Mouse (Mus musculus) adrenal gland, adult (tissue): ENCODE results near the gene Entr1.

ENCODE experiments used
- DNase-seq, 2 experiments: peaks; one replicate each; pipeline ENCODE4 v3.0.0; 2022 to 2023; ENCODE audit warnings: low spot score in 1 of 2; ENCODE audit not compliant: inconsistent age in 2 of 2

Gene Entr1

DNA sequence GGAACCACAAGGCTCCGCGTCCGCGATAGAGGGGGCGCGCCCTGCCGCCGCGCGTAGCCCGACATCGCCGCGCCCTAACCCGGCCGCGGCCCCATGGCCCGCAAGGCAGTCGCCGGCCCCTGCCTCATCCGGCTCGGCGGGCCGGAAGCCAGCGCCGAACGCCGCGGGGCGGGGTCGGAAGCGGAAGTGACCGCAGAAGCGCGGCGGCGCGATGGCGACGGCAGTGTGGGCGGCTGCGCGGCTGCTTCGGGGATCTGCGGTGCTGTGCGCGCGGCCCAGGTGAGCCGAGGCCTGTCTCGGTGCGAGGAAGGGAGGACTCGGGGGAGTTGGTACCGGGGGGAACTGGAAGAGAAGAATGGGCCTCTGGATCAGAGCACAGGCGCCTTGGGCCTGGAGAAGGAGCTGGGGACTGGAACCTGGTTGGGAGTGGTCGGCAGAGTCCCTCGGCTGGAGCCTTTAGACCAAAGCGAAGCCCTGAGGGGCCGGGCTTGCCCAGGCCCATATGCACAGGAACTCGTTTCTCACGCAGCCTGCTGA lies at the start of gene Entr1, which contains the start of gene Pmpca:
Gene Entr1 (minus strand): TSS at position 163 of the 537 bp plus-strand sequence.
Gene Pmpca (plus strand): TSS at position 186 of the 537 bp plus-strand sequence.
- DNase-seq = peak; percentile 87 to 94

DNA sequence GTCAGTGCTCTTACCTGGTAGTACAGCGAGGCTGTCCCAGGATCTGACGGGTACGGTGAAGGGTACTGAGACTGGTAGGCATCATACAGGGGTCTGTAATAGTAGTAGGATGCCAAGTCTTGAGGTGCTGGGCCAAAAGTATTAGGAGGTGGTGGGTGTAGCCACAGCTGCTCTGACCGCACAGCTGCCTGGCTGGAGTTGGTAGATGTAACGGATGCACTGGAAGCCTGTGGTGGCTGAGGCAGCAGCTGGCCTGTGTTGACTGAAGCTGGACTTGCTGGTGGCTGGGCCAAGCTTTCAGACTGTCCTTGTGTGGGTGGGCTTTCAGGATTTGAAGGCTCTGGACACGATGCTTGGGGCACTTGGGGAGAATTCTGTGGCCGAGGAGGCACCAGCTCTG lies 49.3 kb upstream of the Entr1 start:
- DNase-seq = no peak

DNA sequence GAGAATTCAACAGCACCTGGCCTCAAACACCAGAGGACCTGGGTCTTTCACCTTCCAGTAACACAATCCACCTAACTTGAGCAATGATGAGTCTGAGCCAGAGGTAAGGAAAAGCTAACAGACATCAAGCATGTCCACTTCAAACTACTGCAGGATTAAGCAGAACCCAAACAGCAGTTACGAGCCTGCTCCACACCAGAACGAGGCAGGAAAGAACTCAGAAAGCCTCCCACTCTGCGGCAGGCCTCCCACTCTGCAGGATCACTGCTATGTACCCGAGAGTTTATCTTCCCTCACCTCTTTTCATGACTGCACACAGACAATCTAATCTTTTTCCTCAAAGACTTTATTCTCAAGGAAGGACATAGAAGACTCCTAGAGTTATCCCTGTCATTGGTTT lies 48.1 kb upstream of the Entr1 start:
- DNase-seq = no peak

DNA sequence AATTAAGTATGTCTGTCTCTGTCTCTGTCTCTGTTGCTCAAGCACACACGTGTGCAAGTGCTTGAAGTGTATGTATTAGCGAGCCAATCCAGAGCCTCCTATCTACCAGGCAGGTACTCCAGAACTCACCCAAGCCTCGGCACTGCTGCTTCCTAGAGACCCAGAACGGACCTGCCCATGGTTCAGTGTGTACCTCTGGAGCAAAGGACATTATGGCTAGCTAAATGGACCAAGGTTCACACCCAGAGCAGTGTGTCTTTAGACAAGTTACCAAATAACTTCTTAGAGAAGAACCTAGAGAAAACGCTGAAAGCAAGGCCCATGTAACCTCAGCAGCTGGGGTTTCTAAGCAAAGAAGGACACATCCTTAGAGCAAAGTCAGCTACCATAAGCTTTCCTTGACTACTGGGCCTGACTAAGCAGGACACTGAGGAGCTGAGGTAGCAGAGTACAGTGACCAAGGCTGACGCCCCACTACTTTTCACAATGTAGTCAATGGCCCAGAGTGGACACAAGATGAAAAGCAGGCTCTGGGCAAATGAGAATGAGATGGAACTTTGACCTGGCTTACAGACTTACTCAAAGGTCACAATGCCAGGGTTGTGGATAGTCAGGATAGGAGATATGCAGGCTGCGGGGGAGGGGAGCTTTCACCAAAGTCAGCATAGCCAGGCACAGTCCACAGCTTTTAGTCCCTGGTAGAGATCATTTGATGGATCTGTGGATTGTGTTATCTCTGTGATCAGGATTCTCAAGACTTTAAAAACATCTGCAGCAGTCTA lies 45.9 kb upstream of the Entr1 start:
- no peak for DNase-seq

DNA sequence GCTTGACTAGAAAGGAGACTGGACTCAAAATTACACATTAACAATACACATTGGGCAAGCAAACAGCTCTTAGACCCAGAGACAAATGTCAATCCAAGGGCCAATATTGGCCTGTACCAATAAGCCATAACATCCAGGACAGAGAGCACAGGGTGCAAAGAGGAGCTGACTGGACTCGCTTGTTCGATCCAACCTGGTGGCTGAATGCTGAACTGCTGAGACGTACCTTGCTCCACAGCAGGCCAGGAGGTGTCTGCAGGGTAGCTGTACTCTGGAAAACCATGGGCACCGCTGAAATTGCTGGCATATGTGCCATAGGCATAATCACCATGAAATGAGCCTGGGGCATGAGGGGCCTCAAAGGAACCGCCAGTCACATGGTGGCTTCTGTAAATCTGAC lies 40.7 kb upstream of the Entr1 start:
- DNase-seq = no peak

DNA sequence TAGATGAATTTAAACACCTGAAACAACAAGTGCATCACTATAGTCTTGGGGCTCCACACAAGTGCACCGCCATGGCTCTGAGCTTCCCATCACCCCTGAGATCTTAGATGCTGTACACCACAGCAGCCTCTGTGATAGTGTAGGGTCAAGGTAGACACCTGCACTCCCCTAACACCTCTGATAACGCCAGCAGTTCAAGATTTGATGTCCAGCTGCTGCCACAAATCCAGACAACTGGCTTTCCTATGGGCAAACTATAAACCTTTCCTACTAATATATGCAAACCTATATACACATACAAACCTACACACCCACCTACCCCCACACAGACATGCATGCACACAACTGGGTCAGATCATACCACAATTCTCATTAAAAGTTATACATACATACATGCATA lies 35.4 kb upstream of the Entr1 start:
- no peak for DNase-seq

DNA sequence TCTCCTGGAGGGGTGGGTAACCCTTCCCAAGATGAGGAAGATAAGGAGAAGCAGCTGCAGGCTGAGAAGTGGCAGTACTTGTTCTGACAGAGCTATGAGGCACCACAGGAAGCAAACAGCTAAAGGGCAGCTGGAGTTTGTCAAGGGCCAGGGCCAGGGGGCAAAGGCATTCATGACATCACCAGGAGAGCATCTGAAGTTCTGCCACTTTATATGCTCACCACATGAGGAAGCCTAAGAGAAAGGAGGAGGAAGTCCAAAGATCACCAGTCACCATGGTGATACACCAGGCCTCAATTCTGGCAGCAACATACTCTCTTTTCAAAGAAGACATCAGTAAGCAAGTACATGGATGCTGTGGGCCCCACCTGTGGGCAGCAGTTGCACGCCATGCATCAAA lies 34.0 kb upstream of the Entr1 start:
- no peak for DNase-seq

DNA sequence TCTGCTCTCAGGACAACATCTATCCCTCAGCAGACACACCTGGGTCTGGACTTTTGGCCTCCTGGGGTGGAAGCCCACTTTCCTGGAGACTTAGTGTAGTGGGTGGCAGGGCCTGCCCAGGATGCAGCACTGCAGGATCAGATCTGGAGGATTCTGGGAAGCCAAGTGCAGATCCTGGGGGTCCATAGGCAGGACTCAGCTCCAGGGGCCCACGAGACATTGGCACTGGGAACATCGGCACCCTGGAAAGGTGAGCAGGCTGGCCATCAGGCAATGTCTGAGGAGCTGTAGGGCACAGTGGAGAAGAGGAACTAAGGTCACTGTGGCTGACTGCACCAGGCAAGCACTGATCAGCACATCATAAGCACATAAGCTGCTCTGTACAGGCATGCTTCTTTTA lies 32.9 kb upstream of the Entr1 start:
- no peak for DNase-seq

DNA sequence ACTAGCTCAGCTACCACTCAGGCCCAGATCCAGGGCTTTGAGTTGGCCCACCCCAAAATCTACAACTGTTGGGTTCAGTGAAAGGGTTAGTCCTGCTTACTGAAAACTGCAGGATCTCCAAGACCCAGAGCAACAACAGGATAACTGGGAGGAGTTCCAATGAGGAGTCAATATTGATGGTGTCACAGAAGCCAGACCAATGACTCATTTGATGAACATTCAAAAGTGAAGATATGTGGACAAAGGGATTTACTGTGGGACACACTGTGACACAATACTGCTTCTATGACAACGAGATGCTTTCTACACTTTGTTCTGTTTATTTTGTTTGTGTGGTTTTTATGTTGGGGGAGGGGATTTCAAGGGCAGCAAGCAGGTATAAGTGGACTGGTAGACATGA lies 29.0 kb upstream of the Entr1 start:
- DNase-seq = peak in 1 of 2 experiments; percentile 51

DNA sequence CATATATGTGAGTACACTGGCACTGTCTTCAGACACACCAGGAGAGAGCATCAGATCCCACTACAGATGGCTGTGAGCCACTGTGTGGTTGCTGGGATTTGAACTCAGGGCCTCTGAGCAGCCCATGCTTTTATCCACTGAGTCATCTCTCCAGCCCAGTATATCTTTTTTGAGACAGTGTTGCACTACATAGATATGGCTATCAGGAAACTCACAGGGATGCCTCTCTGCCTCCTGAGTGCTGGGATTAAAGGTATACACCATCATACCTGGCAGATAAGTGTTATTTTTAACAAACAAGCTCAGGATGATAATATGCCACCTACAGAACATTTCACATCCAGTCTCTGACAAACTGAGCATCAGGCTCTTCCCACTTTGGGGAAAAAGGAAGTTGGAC lies 27.9 kb upstream of the Entr1 start:
- DNase-seq = no peak

DNA sequence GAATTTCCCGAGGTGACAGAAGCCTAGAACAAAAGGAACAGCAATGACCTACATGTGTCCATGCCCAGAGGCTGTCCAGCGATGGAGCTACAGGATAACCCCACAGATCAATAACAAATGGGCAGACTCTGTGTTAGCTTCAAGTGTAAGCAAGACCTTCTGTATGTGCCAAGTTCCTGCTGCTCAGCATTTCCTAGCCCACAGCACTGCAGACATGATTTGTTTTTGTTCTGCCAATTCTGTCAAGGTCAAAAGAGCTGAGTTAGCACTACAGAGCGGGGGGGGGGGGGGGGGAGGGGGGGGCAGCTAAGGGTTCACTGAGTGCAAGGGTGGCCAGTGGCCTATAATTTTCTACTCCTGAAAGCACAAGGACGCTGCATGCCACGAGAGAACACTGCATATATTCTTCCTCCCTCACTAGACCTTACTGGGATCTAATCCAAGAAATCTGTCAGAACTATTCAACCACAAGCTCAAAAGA lies 21.9 kb upstream of the Entr1 start:
- peak; percentile 80 to 90 for DNase-seq

DNA sequence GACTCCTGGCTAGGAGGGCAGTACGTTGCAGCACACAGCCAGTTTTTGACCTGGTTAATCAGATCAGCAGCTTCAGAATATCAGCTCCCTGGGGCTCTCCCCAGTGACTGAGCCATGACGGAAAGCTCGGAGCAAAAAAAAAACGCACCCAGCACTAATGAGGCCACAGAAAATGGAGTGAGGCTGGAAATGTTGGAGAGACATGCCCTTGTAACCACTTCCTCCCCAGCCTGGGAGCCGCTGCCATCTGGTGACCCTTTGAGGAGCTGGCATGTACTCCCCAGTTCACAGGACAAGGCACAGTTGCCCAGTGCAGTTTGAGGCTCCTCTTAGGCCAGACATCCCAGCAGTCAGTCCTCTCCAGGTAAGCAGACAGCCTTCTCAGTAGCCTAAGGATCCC lies 21.0 kb upstream of the Entr1 start:
- DNase-seq = peak in 1 of 2 experiments; percentile 45

DNA sequence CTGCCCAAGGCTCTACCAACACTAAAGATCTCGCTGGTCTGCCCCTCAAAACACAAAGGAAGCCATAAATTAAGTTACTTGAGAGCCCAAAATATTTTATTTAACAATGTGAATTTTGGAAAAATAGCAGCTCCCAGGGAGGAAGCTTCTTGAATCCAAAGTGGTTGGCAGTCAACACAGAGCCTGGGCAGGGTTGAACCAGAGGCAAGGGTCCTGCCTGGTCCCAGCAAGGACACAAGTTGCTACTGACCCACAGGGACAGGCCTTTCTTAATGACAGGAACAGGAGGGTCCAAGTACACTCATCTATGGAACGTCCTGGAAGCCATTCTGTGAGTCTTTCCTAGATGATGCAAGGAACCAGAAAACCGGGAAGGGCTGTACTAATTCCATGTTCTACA lies 20.2 kb upstream of the Entr1 start:
- DNase-seq = no peak

DNA sequence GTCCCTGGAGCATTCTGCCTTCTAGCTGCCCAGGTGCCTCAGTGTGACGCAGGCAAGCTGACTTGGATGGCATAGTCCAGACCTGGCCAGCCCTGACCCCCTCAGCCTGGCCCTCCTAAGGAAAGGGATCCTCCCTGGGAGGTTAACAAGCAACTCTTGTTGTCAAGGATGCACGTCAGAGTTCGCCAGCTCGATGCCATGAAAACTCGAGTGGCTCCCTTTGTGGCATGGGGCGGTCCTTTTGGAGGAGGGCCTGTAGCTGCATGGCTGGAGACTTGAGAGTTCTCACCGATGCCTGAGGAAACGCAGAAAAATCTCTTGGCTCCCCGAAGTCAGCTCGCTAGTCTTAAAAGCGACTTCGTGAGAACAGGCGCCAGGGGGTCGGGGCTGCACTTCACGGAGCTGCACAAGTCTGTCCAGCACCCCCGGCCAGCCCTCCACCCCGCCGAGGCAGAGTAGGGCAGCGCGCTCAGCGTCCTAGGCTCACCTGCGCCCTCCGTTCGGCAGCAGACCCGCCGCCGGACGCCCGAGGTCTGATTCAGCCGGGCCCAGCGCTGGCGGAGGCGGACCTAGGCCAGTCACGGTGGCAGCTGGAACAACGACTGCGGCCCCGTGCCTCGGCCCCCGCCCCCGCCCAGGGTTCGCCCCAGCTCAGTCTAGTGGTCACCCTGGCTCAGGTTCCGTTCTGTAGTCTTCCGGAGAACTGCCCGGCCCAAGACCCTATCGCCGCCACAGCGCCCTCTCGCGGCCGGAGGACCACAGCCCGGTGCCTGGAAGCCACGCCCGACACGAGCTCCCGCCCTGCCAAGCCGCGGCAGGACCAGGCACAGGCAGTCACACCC lies 19.6 kb upstream of the Entr1 start, which contains the start of gene Inpp5e:
Gene Inpp5e (minus strand): TSS at position 689 of the 842 bp plus-strand sequence.
- peak; percentile 97 to 99 for DNase-seq

DNA sequence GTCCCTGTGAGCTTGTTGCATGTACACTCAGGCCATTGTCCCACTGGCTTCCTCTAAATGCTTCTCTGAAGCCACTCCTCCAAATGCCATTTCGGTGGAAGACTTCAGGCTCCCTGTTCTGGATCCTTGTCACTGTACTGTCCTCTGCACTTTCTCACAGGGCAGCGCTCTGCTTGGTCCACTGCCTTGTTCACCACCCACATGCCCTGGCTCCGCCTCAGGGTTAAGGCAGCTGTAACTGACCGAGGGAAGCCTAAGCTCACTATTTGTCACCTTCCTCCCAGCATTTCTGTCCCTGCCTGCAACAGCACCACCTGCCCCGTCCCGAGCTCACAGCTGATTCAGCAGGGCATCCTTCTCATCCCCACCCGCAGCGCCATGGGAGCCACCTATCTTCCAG lies 14.2 kb upstream of the Entr1 start:
- no peak for DNase-seq

DNA sequence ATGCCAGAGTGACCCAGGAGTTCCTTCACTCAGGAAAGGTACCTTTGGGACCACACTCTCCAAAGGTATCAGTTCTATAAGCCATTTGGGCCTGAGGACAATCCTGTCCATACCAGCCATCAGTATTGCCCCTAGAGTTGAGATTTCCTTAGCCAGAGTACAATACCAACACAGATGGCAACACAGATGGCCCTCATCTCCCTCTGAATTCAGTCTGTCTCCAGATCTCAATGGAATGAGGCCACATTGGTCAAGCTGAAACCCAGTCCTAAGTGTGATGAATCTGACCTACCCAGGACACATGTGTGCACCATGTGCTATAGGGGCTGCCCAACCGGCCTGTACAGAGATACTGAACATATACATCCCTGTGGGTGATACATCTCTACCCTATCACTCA lies 13.1 kb upstream of the Entr1 start:
- DNase-seq = no peak

DNA sequence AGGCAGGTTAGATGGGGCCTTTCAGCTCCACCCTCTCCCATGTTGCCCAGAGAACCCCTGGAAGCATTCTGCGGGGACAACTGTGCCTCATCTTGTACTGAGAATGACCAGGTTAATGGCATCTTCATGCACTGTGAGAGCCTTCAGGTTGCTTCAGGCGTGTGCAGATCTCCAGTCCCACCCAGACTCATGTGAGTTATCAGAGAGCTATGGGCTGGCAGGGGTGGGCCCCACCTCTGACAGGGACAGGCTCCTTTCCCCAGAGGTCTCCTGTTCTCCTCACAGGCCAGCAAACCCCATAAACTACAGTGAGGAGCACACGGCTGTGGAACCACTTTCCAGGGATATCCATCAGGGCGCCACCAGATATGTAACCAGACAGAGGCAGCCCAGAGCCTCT lies 11.9 kb upstream of the Entr1 start:
- no peak for DNase-seq

DNA sequence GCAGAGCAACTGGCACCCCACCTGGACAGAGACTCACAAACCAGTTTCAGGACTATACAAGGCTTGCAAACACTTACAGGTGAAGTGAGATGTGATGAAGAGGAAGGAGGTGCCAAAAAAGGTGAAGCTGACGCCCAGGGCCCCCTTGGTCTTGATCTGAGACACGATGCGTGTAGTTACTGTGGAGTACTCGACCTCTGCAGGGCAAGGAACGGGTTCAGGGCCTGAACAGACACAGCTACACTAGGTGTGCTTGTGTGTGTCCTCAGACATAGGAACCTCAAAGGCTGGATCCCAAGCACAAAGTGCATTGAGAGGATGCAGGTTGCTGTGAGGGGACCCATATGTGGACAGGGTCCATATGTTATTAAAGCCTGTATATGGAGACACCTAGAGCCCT lies 11.2 kb upstream of the Entr1 start:
- DNase-seq = no peak

DNA sequence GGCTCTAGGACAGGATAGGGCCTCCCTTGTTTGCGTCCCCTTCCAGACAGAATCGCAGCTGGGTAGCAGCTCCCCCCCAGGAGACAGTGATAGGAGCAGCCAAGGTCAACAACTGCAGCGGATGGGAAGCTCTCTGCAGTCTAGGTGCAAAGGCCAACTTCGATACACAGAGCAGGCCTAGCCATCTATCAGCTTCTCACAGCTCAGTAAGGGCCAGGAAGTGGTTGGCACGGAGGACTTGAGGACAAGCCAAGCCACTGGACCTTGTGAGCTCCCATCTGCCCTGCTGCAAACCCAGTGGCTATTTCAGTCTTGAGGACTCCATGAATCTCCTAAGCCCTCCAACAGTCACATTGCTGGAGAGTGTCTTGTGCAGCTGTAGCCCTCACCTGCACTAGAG lies 10.5 kb upstream of the Entr1 start:
- DNase-seq = no peak

DNA sequence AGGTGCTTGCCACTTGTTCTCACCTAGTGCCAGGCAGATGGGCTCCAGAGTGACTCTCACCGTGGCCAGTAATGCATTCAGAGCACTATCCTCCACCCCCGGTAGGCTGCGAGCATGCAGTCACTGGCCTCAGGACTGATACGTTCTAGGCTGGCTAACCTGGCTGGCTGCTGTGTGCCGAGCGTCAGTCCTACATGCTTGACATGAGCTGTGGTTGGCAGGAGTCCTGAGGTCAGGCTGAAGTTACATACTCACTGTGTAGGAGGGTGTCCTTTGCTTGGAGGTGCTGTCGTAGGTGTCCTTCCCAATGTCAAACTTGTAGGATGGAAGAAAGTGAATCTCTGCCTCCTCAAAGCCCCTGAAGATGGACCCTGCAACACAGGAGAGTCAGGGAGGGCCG lies 9.9 kb upstream of the Entr1 start:
- DNase-seq = no peak

DNA sequence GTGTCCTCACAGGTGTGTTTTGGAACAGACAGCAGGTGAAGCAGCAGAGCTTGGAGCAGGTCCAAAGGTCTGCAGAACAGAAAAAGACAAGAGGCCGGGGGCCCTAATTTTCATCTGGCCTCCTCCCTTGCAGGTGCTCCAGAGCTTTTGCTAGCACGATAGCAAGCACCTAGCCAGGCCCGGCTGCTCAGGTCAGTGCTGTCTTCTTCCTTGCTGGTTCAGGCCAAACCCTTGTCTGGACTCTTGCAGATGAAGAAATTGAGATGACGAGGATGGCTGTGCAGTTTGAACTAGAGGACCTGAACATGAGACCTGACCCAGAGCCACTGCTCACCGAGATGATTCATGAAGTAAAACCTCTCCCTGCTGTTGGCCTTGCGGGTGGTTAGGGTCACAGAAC lies 2.5 kb upstream of the Entr1 start:
- DNase-seq = no peak

DNA sequence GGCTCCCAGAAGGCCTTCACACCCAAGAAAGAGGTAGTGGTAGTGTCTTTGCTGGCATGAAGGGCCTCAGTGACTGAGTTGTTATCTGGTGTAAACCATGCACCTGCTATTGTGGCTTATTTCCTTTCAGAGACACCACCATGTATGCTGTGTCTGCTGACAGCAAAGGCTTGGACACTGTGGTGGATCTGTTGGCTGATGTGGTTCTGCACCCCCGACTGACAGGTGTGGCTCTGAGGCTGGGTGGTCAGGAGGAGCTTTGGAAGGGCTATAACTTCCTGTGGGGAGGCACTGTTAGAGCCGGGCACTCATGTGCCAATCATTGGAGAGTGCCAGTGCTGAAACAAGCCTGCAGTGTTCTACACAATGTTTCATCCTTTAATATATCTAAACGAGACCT lies 1.8 kb upstream of the Entr1 start:
- no peak for DNase-seq
